Mouse (Mus musculus): ENCODE data around the gene Bag5. TPM values are rescaled to one million over a fixed set of nuclear protein-coding genes. Genes with fewer than 3 reads are reported as not detected.

The Bag5 gene
- total and polyA plus RNA-seq, 3 experiments = 24.1 to 27.9 (median 25.6) TPM

- TF ChIP-seq TBP (conservative IDR thresholded peaks at IDR 0.05; ENCODE audit: low read depth, low read length) = no peak; the same call in 1 of the 2 replicates
- peak; percentile 48 for TF ChIP-seq JUND (conservative IDR thresholded peaks at IDR 0.05; ENCODE audit: low read depth, low read length)
- peak; percentile 97 for TF ChIP-seq SMC3 (IDR thresholded peaks at IDR 0.05; ENCODE audit: low read depth, low read length)
- no peak for TF ChIP-seq ZMIZ1 (IDR thresholded peaks at IDR 0.05; ENCODE audit: low read depth, low read length)
- no peak for TF ChIP-seq MAX (IDR thresholded peaks at IDR 0.05; ENCODE audit: low read length)
- peak; percentile 81 for TF ChIP-seq ZNF384 (IDR thresholded peaks at IDR 0.05; ENCODE audit: low read depth, low read length)
- TF ChIP-seq ELF1 (IDR thresholded peaks at IDR 0.05; ENCODE audit: low read depth, low read length) = peak; percentile 7; the same call in 1 of the 2 replicates
- TF ChIP-seq BHLHE40 (IDR thresholded peaks at IDR 0.05; ENCODE audit: low read depth, low read length) = no peak; the same call in 1 of the 2 replicates
These were observed 44.6 kb downstream of the Bag5 start (continued) for GRCm38 (mm10) chr12:111668457-111668912.

- TF ChIP-seq MAFK (IDR thresholded peaks at IDR 0.05; ENCODE audit: insufficient replicate concordance, low read length) = no peak
- no peak for TF ChIP-seq KAT2A (IDR thresholded peaks at IDR 0.05; ENCODE audit: insufficient replicate concordance, low read length)
- no peak for TF ChIP-seq TBP (conservative IDR thresholded peaks at IDR 0.05; ENCODE audit: low read depth, low read length)
- TF ChIP-seq MXI1 (IDR thresholded peaks at IDR 0.05; ENCODE audit: low read depth, low read length) = no peak
- TF ChIP-seq ELF1 (IDR thresholded peaks at IDR 0.05; ENCODE audit: low read depth, low read length) = no peak
- TF ChIP-seq ZKSCAN1 (IDR thresholded peaks at IDR 0.05; ENCODE audit: borderline replicate concordance, low read depth, low read length) = no peak
- TF ChIP-seq RCOR1 (conservative IDR thresholded peaks at IDR 0.05; ENCODE audit: low read depth, low read length) = no peak
- TF ChIP-seq JUN (IDR thresholded peaks at IDR 0.05; ENCODE audit: insufficient read depth, low read depth, low read length) = no peak
- no peak for TF ChIP-seq NELFE (IDR thresholded peaks at IDR 0.05; ENCODE audit: low read depth, low read length)
- no peak for TF ChIP-seq ETS1 (conservative IDR thresholded peaks at IDR 0.05; ENCODE audit: low read depth, low read length)
- no peak for TF ChIP-seq SIN3A (IDR thresholded peaks at IDR 0.05; ENCODE audit: low read length)
- TF ChIP-seq HCFC1 (IDR thresholded peaks at IDR 0.05; ENCODE audit: low read depth, low read length) = no peak
- TF ChIP-seq RAD21 (IDR thresholded peaks at IDR 0.05; ENCODE audit: low read depth, low read length) = no peak
- TF ChIP-seq USF2 (conservative IDR thresholded peaks at IDR 0.05; ENCODE audit: low read depth, low read length) = no peak
- TF ChIP-seq POLR2AphosphoS2 (IDR thresholded peaks at IDR 0.05; ENCODE audit: low read depth, low read length) = no peak
- TF ChIP-seq MEF2A (IDR thresholded peaks at IDR 0.05; ENCODE audit: borderline replicate concordance, low read depth, low read length) = no peak
- in situ Hi-C loops (cut with MboI; ENCODE audit: low pct_ligation_motif_present, low pct_unique_long_range_greater_than_20kb, low sequenced_read_pairs) = no loop called here
These were observed 45.6 kb downstream of the Bag5 start for GRCm38 (mm10) chr12:111667421-111667820.

More at GRCm38 (mm10) chr12:111667421-111667820, 45.6 kb downstream of the Bag5 start:
- no peak for DNase-seq (ENCODE audit: extremely low read depth)
- dilution Hi-C loops (cut with MboI; ENCODE audit: extremely low pct_ligation_motif_present, extremely low pct_unique_long_range_greater_than_20kb, low sequenced_read_pairs) = no loop called here
- H3K4me3 ChIP-seq (replicated peaks in 1 of 3; ENCODE audit: low read depth in 2 of 3, low read length in 2 of 3, poor library complexity in 1 of 3) = no peak overlapping the region
- peaks cover 11% of the 10 kb centered on the region for H3K9me3 ChIP-seq (replicated peaks; ENCODE audit: low read length)
- H3K27me3 ChIP-seq (replicated peaks) = no peaks in the 10 kb centered on the region
- no peaks in the 10 kb centered on the region for H3K79me2 ChIP-seq (replicated peaks; ENCODE audit: control insufficient read depth, extremely low read depth, insufficient read depth, poor library complexity, severe bottlenecking)
- H3K9ac ChIP-seq (ENCODE audit: insufficient read depth, low read depth) = no peak overlapping the region
- H3K27ac ChIP-seq (ENCODE audit: insufficient read depth, low read depth) = no peak overlapping the region
- H3K36me3 ChIP-seq (replicated peaks in 1 of 2; ENCODE audit: control insufficient read depth in 1 of 2, insufficient read depth in 1 of 2, low read length in 1 of 2) = peaks cover 4 to 18% of the 10 kb centered on the region in 2 experiments
- no peak overlapping the region for H3K4me2 ChIP-seq (ENCODE audit: insufficient read depth, low read depth, poor library complexity, severe bottlenecking)
- H3K4me1 ChIP-seq (ENCODE audit: control insufficient read depth in 1 of 2, insufficient read depth in 2 of 2) = peaks cover 8 to 36% of the 10 kb centered on the region in 2 experiments

Measured in CH12.LX (cell line).